Mouse (Mus musculus): ENCODE data around the gene Fam131a. TPM values are rescaled to one million over a fixed set of nuclear protein-coding genes. Genes with fewer than 3 reads are reported as not detected.

The Fam131a gene
- polyA plus RNA-seq, 1 experiment from 2014 or later, result 5.1 TPM

GRCm38 (mm10) chr16:20673706-20674303 lies 19.2 kb upstream of the Fam131a start:
- Histone ChIP-seq H3K36me3 (peaks cover 48% of the 10 kb centered on the region), H3K27ac (replicated peaks) (peak overlapping the region; percentile 97)
- ATAC-seq (ENCODE audit: extremely low read depth, insufficient number of reproducible peaks, low FRiP score, low TSS enrichment), result no peak

GRCm38 (mm10) chr16:20675213-20675612 lies 17.8 kb upstream of the Fam131a start:
- WGBS, result 84% methylated on average over 6 of the region's 6 CpGs
- Histone ChIP-seq H3K4me2 (peak overlapping the region; percentile 98), H3K4me3 (peak overlapping the region; percentile 93), H3K9ac (peak overlapping the region; percentile 99; the same call in 1 of the 2 replicates), H3K36me3 (peaks cover 62% of the 10 kb centered on the region), H3K9me3 (no peaks in the 10 kb centered on the region), H3K27me3 (replicated peaks) (no peaks in the 10 kb centered on the region), H3K4me1 (peaks cover 40% of the 10 kb centered on the region), H3K27ac (replicated peaks) (no peak overlapping the region)
- ATAC-seq (ENCODE audit: extremely low read depth, insufficient number of reproducible peaks, low FRiP score, low TSS enrichment), result no peak

More at GRCm38 (mm10) chr16:20673706-20674303, 19.2 kb upstream of the Fam131a start:
- WGBS, result 4% methylated on average over 14 of the region's 14 CpGs
- Histone ChIP-seq H3K9ac (peak overlapping the region; percentile 99), H3K4me3 (peak overlapping the region; percentile 93), H3K27me3 (replicated peaks) (no peaks in the 10 kb centered on the region), H3K9me3 (no peaks in the 10 kb centered on the region), H3K4me2 (peak overlapping the region; percentile 98), H3K4me1 (peaks cover 40% of the 10 kb centered on the region)

GRCm38 (mm10) chr16:20676702-20677101 lies 16.3 kb upstream of the Fam131a start:
- Histone ChIP-seq H3K9me3 (no peaks in the 10 kb centered on the region), H3K4me3 (no peak overlapping the region), H3K4me1 (peaks cover 40% of the 10 kb centered on the region), H3K9ac (no peak overlapping the region), H3K27ac (replicated peaks) (no peak overlapping the region), H3K4me2 (no peak overlapping the region), H3K27me3 (replicated peaks) (no peaks in the 10 kb centered on the region), H3K36me3 (peaks cover 76% of the 10 kb centered on the region)
- no peak for ATAC-seq (ENCODE audit: extremely low read depth, insufficient number of reproducible peaks, low FRiP score, low TSS enrichment)
- 84% methylated on average over 4 of the region's 4 CpGs for WGBS

- Histone ChIP-seq H3K9ac (peak overlapping the region; percentile 50), H3K9me3 (no peaks in the 10 kb centered on the region), H3K4me2 (no peak overlapping the region), H3K4me1 (peaks cover 34% of the 10 kb centered on the region), H3K27me3 (replicated peaks) (no peaks in the 10 kb centered on the region), H3K36me3 (peaks cover 83% of the 10 kb centered on the region), H3K27ac (replicated peaks) (peak overlapping the region; percentile 58), H3K4me3 (no peak overlapping the region)
- no peak for ATAC-seq (ENCODE audit: extremely low read depth, insufficient number of reproducible peaks, low FRiP score, low TSS enrichment)
- 81% methylated on average over 5 of the region's 5 CpGs for WGBS
Measured at GRCm38 (mm10) chr16:20677380-20677779, 15.7 kb upstream of the Fam131a start.

- ATAC-seq (ENCODE audit: extremely low read depth, insufficient number of reproducible peaks, low FRiP score, low TSS enrichment), result no peak
- Histone ChIP-seq H3K4me2 (no peak overlapping the region), H3K9ac (peak overlapping the region; percentile 50), H3K27me3 (replicated peaks) (no peaks in the 10 kb centered on the region), H3K4me3 (no peak overlapping the region), H3K36me3 (peaks cover 91% of the 10 kb centered on the region), H3K27ac (replicated peaks) (peak overlapping the region; percentile 58), H3K9me3 (no peaks in the 10 kb centered on the region), H3K4me1 (peaks cover 34% of the 10 kb centered on the region)
- 70% methylated on average over 10 of the region's 10 CpGs for WGBS
Measured at GRCm38 (mm10) chr16:20677974-20678675, 14.9 kb upstream of the Fam131a start.

GRCm38 (mm10) chr16:20690774-20691173 lies 2.3 kb upstream of the Fam131a start:
- Histone ChIP-seq H3K27me3 (replicated peaks) (peaks cover 4% of the 10 kb centered on the region; the same call in 1 of the 2 replicates), H3K27ac (replicated peaks) (no peak overlapping the region), H3K4me1 (peaks cover 29% of the 10 kb centered on the region), H3K4me3 (no peak overlapping the region), H3K4me2 (no peak overlapping the region), H3K9ac (no peak overlapping the region), H3K9me3 (no peaks in the 10 kb centered on the region), H3K36me3 (peaks cover 70% of the 10 kb centered on the region)
- no peak for ATAC-seq (ENCODE audit: extremely low read depth, insufficient number of reproducible peaks, low FRiP score, low TSS enrichment)
- 73% methylated on average over 3 of the region's 3 CpGs for WGBS

- no peak overlapping the region for H3K4me2 ChIP-seq
- H3K27me3 ChIP-seq (replicated peaks), result peaks cover 7% of the 10 kb centered on the region
- ATAC-seq (ENCODE audit: extremely low read depth, insufficient number of reproducible peaks, low FRiP score, low TSS enrichment), result no peak
- H3K4me3 ChIP-seq, result no peak overlapping the region
- no peaks in the 10 kb centered on the region for H3K9me3 ChIP-seq
- H3K27ac ChIP-seq (replicated peaks), result no peak overlapping the region
- H3K4me1 ChIP-seq, result peaks cover 37% of the 10 kb centered on the region
- peaks cover 61% of the 10 kb centered on the region for H3K36me3 ChIP-seq
- 59% methylated on average over 1 of the region's 1 CpGs for WGBS
- H3K9ac ChIP-seq, result no peak overlapping the region
Measured at GRCm38 (mm10) chr16:20691617-20692016, 1.4 kb upstream of the Fam131a start.

- Histone ChIP-seq H3K4me2 (peak overlapping the region; percentile 86), H3K27ac (replicated peaks) (peak overlapping the region; percentile 84; the same call in 1 of the 2 replicates), H3K9me3 (no peaks in the 10 kb centered on the region), H3K9ac (0 out of 2 replicates have a peak overlapping the region, but pooled peaks have one; percentile 14), H3K4me3 (peak overlapping the region; percentile 68), H3K36me3 (peaks cover 53% of the 10 kb centered on the region), H3K4me1 (peaks cover 39% of the 10 kb centered on the region), H3K27me3 (replicated peaks) (peaks cover 8% of the 10 kb centered on the region)
- 46% methylated on average over 16 of the region's 16 CpGs for WGBS
- ATAC-seq (ENCODE audit: extremely low read depth, insufficient number of reproducible peaks, low FRiP score, low TSS enrichment), result no peak
Measured at GRCm38 (mm10) chr16:20692241-20692965, 638 bp upstream of the Fam131a start.

- Histone ChIP-seq H3K27me3 (replicated peaks) (peaks cover 8% of the 10 kb centered on the region), H3K4me1 (peaks cover 39% of the 10 kb centered on the region), H3K9ac (peak overlapping the region; percentile 76), H3K4me3 (peak overlapping the region; percentile 45), H3K4me2 (peak overlapping the region; percentile 69), H3K9me3 (no peaks in the 10 kb centered on the region), H3K27ac (replicated peaks) (peak overlapping the region; percentile 77), H3K36me3 (peaks cover 42% of the 10 kb centered on the region)
- 61% methylated on average over 8 of the region's 8 CpGs for WGBS
- no peak for ATAC-seq (ENCODE audit: extremely low read depth, insufficient number of reproducible peaks, low FRiP score, low TSS enrichment)
Measured at GRCm38 (mm10) chr16:20694781-20695180, 1.7 kb downstream of the Fam131a start.

GRCm38 (mm10) chr16:20695622-20696323 lies 2.7 kb downstream of the Fam131a start:
- peak; percentile 20; the same call in 1 of the 2 replicates for ATAC-seq (ENCODE audit: extremely low read depth, insufficient number of reproducible peaks, low FRiP score, low TSS enrichment)
- Histone ChIP-seq H3K9me3 (no peaks in the 10 kb centered on the region), H3K4me2 (peak overlapping the region; percentile 69), H3K27ac (replicated peaks) (peak overlapping the region; percentile 77), H3K4me3 (peak overlapping the region; percentile 45), H3K36me3 (peaks cover 37% of the 10 kb centered on the region), H3K9ac (peak overlapping the region; percentile 76), H3K4me1 (peaks cover 39% of the 10 kb centered on the region), H3K27me3 (replicated peaks) (peaks cover 8% of the 10 kb centered on the region)
- WGBS, result 3% methylated on average over 45 of the region's 46 CpGs

- no peak overlapping the region for H3K9ac ChIP-seq
- H3K4me3 ChIP-seq, result no peak overlapping the region
- peaks cover 8% of the 10 kb centered on the region for H3K27me3 ChIP-seq (replicated peaks)
- no peak overlapping the region for H3K4me2 ChIP-seq
- no peak for ATAC-seq (ENCODE audit: extremely low read depth, insufficient number of reproducible peaks, low FRiP score, low TSS enrichment)
- no peak overlapping the region for H3K27ac ChIP-seq (replicated peaks)
- no peaks in the 10 kb centered on the region for H3K9me3 ChIP-seq
- 65% methylated on average over 5 of the region's 5 CpGs for WGBS
- H3K4me1 ChIP-seq, result peaks cover 45% of the 10 kb centered on the region
- peaks cover 23% of the 10 kb centered on the region; the same call in 1 of the 2 replicates for H3K36me3 ChIP-seq
Measured at GRCm38 (mm10) chr16:20699266-20699665, 6.2 kb downstream of the Fam131a start.
